In the genomic region with DNA sequence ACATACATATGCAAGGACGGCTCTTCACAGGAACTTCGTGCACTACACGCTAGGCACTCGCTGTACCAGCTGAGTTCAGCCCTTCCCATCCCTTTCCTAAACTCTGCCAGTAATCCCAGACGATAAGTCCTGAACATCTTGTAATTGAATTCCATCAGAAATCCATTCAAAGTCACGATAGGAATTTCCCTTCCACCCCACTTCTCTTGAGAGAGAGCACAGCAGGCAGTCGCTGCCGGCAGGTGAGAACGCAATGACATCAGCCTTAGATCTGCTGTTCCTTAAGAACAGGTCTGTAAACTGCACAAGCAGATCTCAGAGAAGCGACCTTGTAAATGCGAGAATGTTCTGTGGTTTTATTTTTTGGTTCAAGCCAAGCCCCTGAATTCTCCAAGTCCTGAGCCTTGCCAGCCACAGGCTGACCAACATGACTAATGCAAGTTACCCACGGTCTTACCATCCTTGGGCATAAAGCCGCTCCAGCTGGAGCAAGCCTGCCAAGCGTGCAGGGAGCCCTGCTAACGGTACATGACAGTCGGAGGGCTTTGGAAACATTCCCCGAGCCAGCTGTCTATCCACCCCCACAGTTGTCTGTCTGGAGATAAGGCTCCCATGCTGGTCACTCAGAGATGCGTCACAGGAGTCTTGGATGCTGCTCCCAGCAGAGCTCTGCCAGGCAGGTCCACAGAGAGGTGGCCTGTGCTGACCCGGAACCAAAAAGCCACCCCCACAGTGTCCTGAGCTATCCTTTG, we compare ENCODE assay signal across 8 mouse cellular contexts.
DNase-seq lines count a peak whose midpoint lies in the region; ATAC-seq and TF ChIP-seq lines count a peak whose summit lies in the region.

No protein-coding gene starts in this region.

- no peaks in the 10 kb centered on the region for H3K9me3 ChIP-seq in lung, embryonic 16.5 days (ENCODE audit: control insufficient read depth, low read length)

- H3K9ac ChIP-seq in lung, embryonic 16.5 days (ENCODE audit: low read length): peak overlapping the region; percentile 38; the same call in 1 of the 2 replicates

- no peaks in the 10 kb centered on the region for H3K36me3 ChIP-seq in lung, embryonic 16.5 days (ENCODE audit: control insufficient read depth, insufficient read depth, low read length)
- H3K36me3 ChIP-seq in small intestine, adult 2 months (ENCODE audit: control insufficient read depth, insufficient read depth, low read length): no peaks in the 10 kb centered on the region

- DNase-seq in kidney, adult 11 months: peak; percentile 37
- DNase-seq in kidney, adult 18-20 months: no peak
- peak; percentile 85 for DNase-seq in heart, adult 8-10 months (ENCODE audit: low spot score)
- peak; percentile 71 for DNase-seq in kidney, postnatal 14 days
- no peak for DNase-seq in thymus, postnatal 10 days (ENCODE audit: low spot score in 2 of 2)

- TF ChIP-seq CTCF in cortical plate, adult 2 months (IDR thresholded peaks at IDR 0.05; ENCODE audit: extremely low read depth, insufficient read depth, low read length): no peak
- no peak for TF ChIP-seq CTCF in small intestine, adult 2 months (IDR thresholded peaks at IDR 0.05; ENCODE audit: extremely low read depth, insufficient read length, insufficient replicate concordance, low read depth, low read length)

- no peak for TF ChIP-seq POLR2A in cortical plate, adult 2 months (IDR thresholded peaks at IDR 0.05; ENCODE audit: extremely low read depth, insufficient read depth, low read length)
- no peak for TF ChIP-seq POLR2A in small intestine, adult 2 months (IDR thresholded peaks at IDR 0.05; ENCODE audit: low read depth, low read length)

- no peak overlapping the region for H3K4me3 ChIP-seq in cortical plate, adult 2 months (ENCODE audit: insufficient read depth, low read length)
- no peak overlapping the region for H3K4me3 ChIP-seq in lung, embryonic 16.5 days (ENCODE audit: low read length)
- H3K4me3 ChIP-seq in small intestine, adult 2 months (ENCODE audit: low read depth, low read length): no peak overlapping the region

- H3K27ac ChIP-seq in cortical plate, adult 2 months (ENCODE audit: insufficient read depth, low read length): peak overlapping the region; percentile 30
- peak overlapping the region; percentile 84 for H3K27ac ChIP-seq in lung, embryonic 16.5 days (ENCODE audit: low read length)
- peak overlapping the region; percentile 49 for H3K27ac ChIP-seq in small intestine, adult 2 months (ENCODE audit: insufficient read depth, low read depth, low read length)

- H3K4me1 ChIP-seq in cortical plate, adult 2 months (ENCODE audit: control insufficient read depth, insufficient read depth, low read length): peaks cover 13% of the 10 kb centered on the region
- H3K4me1 ChIP-seq in lung, embryonic 16.5 days (replicated peaks; ENCODE audit: control insufficient read depth, insufficient read depth, low read length): peaks cover 52% of the 10 kb centered on the region
- H3K4me1 ChIP-seq in small intestine, adult 2 months (ENCODE audit: control insufficient read depth, insufficient read depth, insufficient read length, low read length): 0 out of 2 replicates have a peak, but pooled peaks cover 1% of the 10 kb centered on the region

- WGBS in lung, embryonic 16.5 days: 36% methylated on average over 19 of the region's 19 CpGs
- WGBS in small intestine, adult 2 months: 64% methylated on average over 19 of the region's 19 CpGs

- H3K27me3 ChIP-seq in lung, embryonic 16.5 days (ENCODE audit: control insufficient read depth, insufficient read depth, low read depth, low read length): no peaks in the 10 kb centered on the region
- no peaks in the 10 kb centered on the region for H3K27me3 ChIP-seq in small intestine, adult 2 months (ENCODE audit: control insufficient read depth, insufficient read depth, low read length)

- H3K4me2 ChIP-seq in lung, embryonic 16.5 days (ENCODE audit: low read depth, low read length): no peak overlapping the region

- peak; percentile 63 for ATAC-seq in lung, embryonic 16.5 days (ENCODE audit: low read depth)

Comparison
In these comparisons a context has a peak if more than half of its experiments do, and no peak if none do; other contexts are left out.
1. DNase-seq: peak in kidney, adult 11 months (single experiment), heart, adult 8-10 months (single experiment) and kidney, postnatal 14 days (single experiment); none in kidney, adult 18-20 months (single experiment) and thymus, postnatal 10 days (0 of 2).
2. H3K27ac ChIP-seq: peak in every context shown above with its lines; median percentile 84 in lung, embryonic 16.5 days; 49 in small intestine, adult 2 months; 30 in cortical plate, adult 2 months.